Mouse (Mus musculus): ENCODE measurements around the gene Cdh10. TPM values are rescaled to one million over a fixed set of nuclear protein-coding genes. Genes with fewer than 3 reads are reported as not detected.

The Cdh10 gene
- polyA plus RNA-seq, 1 experiment from 2014 or later = 1.4 TPM

- no peak for ATAC-seq (replicated peaks; ENCODE audit: low FRiP score)
- H3K9ac ChIP-seq (ENCODE audit: low read depth, low read length) = no peak overlapping the region
- H3K4me2 ChIP-seq = no peak overlapping the region
- no peak overlapping the region for H3K4me3 ChIP-seq (ENCODE audit: low read depth, low read length)
- no peak for DNase-seq (ENCODE audit: low spot score)
- WGBS = 73% methylated on average over 4 of the region's 4 CpGs
- no peaks in the 10 kb centered on the region for H3K4me1 ChIP-seq (replicated peaks; ENCODE audit: control insufficient read depth, insufficient read depth, low read length)
- H3K36me3 ChIP-seq (ENCODE audit: control insufficient read depth, insufficient read depth, low read length) = no peaks in the 10 kb centered on the region
- no peaks in the 10 kb centered on the region for H3K27me3 ChIP-seq (replicated peaks; ENCODE audit: control insufficient read depth, insufficient read depth, low read length)
- no peaks in the 10 kb centered on the region for H3K9me3 ChIP-seq (ENCODE audit: control insufficient read depth, low read length)
- no peak overlapping the region for H3K27ac ChIP-seq (ENCODE audit: low read depth, low read length)
These were observed 175.5 kb downstream of the Cdh10 start for GRCm38 (mm10) chr15:18994294-18994693.

DNA sequence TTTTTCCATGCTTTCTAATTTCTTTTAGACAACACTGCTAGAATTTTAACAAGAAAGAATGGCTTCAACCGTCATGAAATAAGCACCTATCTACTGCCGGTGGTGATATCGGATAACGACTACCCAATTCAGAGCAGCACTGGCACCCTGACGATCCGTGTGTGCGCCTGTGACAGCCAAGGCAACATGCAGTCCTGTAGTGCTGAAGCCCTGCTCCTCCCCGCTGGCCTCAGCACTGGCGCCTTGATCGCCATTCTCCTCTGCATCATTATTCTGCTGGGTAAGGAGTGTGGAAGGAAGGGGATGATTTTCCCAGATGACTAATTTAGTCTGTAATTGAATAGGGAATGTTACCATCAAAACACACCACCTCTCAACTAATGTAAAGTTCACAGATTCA, 192.1 kb downstream of the Cdh10 start:
- Histone ChIP-seq H3K27ac (ENCODE audit: low read depth, low read length) (no peak overlapping the region), H3K9me3 (ENCODE audit: control insufficient read depth, low read length) (no peaks in the 10 kb centered on the region), H3K9ac (ENCODE audit: low read depth, low read length) (no peak overlapping the region), H3K4me1 (replicated peaks; ENCODE audit: control insufficient read depth, insufficient read depth, low read length) (no peaks in the 10 kb centered on the region), H3K36me3 (ENCODE audit: control insufficient read depth, insufficient read depth, low read length) (no peaks in the 10 kb centered on the region), H3K4me3 (ENCODE audit: low read depth, low read length) (no peak overlapping the region), H3K4me2 (no peak overlapping the region), H3K27me3 (replicated peaks; ENCODE audit: control insufficient read depth, insufficient read depth, low read length) (no peaks in the 10 kb centered on the region)
- WGBS = 80% methylated on average over 10 of the region's 10 CpGs
- DNase-seq (ENCODE audit: low spot score) = no peak
- no peak for ATAC-seq (replicated peaks; ENCODE audit: low FRiP score)

- no peak overlapping the region for H3K4me2 ChIP-seq
- no peaks in the 10 kb centered on the region for H3K36me3 ChIP-seq (ENCODE audit: control insufficient read depth, insufficient read depth, low read length)
- 65% methylated on average over 3 of the region's 3 CpGs for WGBS
- DNase-seq (ENCODE audit: low spot score) (no peak), ATAC-seq (replicated peaks; ENCODE audit: low FRiP score) (no peak)
- H3K9ac ChIP-seq (ENCODE audit: low read depth, low read length) = no peak overlapping the region
- H3K27me3 ChIP-seq (replicated peaks; ENCODE audit: control insufficient read depth, insufficient read depth, low read length) = no peaks in the 10 kb centered on the region
- no peak overlapping the region for H3K27ac ChIP-seq (ENCODE audit: low read depth, low read length)
- no peak overlapping the region for H3K4me3 ChIP-seq (ENCODE audit: low read depth, low read length)
- H3K9me3 ChIP-seq (ENCODE audit: control insufficient read depth, low read length) = no peaks in the 10 kb centered on the region
- H3K4me1 ChIP-seq (replicated peaks; ENCODE audit: control insufficient read depth, insufficient read depth, low read length) = no peaks in the 10 kb centered on the region
These were observed 214.2 kb downstream of the Cdh10 start for GRCm38 (mm10) chr15:19032983-19033382.

DNA sequence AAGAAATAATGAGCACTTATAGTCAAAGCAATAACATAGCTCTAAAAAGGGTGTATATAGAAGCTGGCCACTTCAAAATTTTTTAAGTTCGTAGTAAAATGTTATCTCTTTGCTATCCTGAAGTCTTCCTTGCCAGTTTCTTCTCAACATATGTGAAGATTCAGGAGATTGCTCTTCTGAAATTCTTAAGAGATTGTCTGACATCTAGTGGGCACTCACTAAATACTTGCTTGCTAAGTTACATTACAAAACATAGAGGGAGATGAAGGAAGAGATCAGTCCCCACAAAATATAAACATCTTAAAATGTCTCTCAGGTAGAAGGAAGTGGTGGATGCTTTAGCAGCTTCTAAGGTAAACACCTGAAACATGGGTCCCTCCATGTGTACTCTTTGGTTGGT, 221.3 kb downstream of the Cdh10 start:
- no peaks in the 10 kb centered on the region for H3K4me1 ChIP-seq (replicated peaks; ENCODE audit: control insufficient read depth, insufficient read depth, low read length)
- DNase-seq (ENCODE audit: low spot score) = no peak

More for the DNA sequence above, 221.3 kb downstream of the Cdh10 start:
- no peak overlapping the region for H3K27ac ChIP-seq (ENCODE audit: low read depth, low read length)
- no peak overlapping the region for H3K4me2 ChIP-seq
- H3K27me3 ChIP-seq (replicated peaks; ENCODE audit: control insufficient read depth, insufficient read depth, low read length) = no peaks in the 10 kb centered on the region
- no peak overlapping the region for H3K4me3 ChIP-seq (ENCODE audit: low read depth, low read length)
- no peaks in the 10 kb centered on the region for H3K36me3 ChIP-seq (ENCODE audit: control insufficient read depth, insufficient read depth, low read length)
- WGBS = 65% methylated on average over 1 of the region's 1 CpGs
- H3K9me3 ChIP-seq (ENCODE audit: control insufficient read depth, low read length) = no peaks in the 10 kb centered on the region
- ATAC-seq (replicated peaks; ENCODE audit: low FRiP score) = no peak
- no peak overlapping the region for H3K9ac ChIP-seq (ENCODE audit: low read depth, low read length)
